Mouse (Mus musculus) gonadal fat pad, adult 2 months (tissue): ENCODE results near the gene Cttnbp2nl. TPM values are rescaled to one million over a fixed set of nuclear protein-coding genes. Genes with fewer than 3 reads are reported as not detected.

Experiments
- DNase-seq: peaks from one replicate; pipeline ENCODE4 v3.0.0-alpha.2; 2012; ENCODE audit warnings: low read depth
- polyA plus RNA-seq: library from polyadenylated mRNA; depleted of rRNA; stranded (reverse); fragments of >200 nt; gene quantifications from 2 replicates; pipeline ENCODE4 v1.2.3, GENCODE M21; 2012; rRNA removed

The Cttnbp2nl gene
- polyA plus RNA-seq, 1 experiment: 3.9 TPM

DNA sequence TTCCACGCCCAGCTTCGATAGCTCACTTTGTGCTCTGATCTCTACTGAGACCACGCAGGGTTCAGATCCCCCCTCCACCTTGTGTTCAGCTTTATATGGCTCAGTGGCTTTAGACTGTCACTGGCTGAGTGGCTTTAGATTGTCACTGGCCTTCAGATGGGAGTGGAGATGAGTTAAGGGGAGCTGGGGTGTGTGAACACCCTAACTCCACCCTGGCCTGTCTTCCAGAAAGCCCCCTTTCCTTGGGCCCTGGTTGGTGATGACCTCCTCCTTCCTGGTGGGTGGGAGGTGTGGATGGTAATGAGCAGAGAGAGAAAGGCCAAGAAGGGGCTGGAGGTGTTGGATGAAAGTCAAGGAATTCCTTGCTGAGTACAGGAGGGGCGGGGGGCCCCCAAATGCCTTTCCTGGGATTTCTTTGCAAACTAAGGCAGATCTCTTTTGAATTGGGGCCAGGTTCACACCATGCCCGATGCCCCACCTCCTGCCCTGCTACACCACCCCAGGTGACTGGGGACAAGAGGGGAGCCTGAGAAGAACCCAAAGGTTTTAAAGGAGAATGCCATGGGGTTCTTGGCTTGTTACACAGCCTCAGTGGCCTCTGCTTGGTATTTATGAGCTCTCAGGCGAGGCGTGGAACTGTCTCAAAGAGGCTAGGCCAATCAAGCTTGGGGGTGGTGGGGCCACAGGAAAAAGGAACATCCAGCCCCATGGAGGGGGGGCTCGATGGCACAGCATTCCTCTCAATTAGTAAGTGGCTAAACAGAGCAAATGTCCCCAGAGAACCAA is 87.7 kb downstream of the Cttnbp2nl start:
- DNase-seq: no peak

DNA sequence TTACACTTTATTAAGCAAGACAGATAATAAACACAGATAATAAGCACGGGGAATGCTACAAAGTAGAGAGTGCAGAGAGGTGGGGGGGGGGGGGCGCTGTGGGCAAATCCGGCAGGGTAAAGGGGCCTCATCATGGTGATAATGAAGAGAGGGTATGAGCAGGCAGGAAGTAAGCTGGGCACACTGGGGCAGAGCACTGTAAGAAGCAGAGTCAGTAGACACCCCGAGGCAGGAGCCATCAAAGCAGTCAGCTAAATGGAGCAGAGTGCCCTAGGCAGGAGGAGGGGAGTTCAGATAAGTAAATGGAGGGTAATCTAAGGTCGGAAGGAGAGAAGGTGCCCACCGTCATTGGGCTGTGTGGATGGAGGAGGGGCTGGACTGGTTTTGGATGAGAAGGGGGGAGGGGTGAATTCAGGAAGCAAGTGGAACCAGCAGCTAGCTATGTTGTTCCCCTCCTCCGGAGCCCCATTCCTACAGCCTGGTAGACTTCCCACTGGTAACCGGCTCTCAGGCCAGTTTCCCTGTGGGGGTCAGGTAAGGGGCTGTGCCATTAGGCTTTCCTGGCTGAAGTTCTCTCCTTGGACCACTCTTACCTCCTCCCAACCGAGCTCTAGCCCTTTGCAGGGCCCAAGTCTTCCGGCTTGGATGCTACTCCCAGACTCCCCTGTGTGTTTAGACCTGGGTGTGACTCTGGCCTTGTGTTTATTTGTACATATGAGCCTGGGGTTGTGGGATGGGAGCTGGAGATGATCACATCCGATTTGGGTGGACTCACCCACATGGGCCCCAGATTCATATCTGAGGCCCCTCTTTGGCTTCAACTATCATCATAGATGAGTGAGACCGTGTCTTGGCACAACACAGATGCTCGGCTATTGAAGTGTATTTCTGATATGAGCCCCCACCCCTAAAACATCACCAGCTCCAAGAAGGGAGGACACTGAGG is 89.3 kb downstream of the Cttnbp2nl start:
- DNase-seq: no peak

DNA sequence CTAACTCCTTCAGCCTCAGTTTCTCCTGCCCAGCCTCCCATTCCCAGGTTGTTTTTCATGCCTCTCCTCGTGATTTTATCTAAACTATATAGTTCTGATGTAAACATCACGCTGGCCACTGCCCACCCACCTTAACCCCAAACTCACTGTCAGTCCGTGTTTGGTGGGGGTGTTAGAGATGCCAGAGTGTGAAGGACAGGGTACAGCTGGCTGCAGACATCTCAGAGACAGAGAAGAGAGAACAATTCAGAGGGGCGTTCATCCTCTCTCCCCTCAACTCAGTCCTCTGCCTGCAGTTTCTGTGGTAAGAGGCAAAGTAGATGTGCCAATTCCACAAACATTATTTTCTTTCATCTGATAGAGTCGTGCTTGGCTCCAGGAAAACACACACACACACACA is 90.1 kb downstream of the Cttnbp2nl start:
- no peak for DNase-seq

DNA sequence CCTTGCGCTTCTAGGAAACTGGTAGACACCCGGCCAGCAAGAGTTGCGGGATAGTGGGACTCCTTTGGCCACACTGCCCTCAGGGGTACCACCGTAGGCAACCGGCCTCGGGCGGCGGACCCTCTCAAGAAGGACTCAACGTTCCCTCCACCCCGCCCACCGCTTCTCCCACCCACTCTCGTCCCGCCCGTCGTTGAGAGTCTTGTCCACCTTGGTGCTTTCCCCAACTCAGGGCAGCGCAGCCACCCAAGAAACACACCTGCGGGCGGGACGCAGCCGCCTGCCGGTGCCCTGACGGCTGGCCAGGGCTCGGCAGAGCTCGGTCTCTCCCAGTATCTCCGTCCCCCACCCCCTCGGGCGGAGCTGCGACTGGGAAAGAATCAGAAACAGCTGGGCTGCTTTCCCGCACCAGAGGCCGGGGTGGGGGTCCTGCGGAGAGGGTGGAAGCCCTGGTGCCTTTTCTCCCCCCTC is 90.8 kb downstream of the Cttnbp2nl start:
- no peak for DNase-seq

DNA sequence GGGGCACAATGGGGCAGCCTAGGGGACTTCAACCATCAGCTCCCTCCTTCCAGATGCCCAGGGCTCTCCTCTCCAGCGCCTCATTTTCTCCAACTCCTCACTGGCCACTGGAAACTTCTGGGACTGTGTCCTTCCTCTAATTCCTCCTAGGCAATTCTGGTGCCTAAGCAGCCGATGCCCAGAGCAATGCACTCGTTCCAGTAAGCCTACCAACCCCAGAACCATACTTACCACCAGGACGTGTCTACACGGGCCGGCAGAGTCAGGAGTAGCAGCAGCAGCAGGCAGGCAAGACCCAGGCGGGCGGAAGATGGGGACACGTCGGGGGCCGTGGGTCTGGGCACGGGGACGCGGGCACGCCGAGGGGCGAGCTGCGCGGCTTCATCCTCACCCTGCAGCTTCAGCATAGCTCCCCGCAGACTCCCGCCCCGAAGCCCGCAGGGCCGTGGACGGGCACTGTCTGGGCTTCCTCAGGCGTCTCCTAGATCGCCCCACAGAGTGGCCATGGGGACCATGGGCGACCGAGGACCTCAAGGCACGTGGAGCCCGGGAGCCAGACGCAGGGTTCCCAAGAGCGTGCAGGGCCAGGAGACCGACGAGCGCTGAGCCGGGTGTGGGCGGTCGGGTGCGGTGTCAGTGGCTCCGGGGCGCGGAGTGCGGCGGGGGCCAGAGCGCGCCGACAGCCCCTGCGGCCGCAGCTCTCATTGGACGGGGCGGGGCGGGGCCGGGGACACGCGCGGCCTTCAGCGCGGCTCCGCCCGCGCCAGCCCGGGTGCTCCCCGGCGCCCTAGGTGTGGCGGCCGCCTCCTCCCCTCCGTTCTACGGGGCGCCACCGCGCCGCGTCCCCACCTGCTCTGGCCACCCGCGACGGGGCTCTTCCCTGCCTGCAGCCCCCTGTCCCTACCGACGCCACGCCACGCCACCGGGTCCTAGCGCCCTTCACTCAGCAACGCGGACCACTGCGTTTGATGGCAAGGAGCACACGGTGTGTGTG is 91.6 kb downstream of the Cttnbp2nl start, which contains the start of gene Wnt2b:
Gene Wnt2b (minus strand): TSS at position 856 of the 994 bp plus-strand sequence.
- DNase-seq: no peak

DNA sequence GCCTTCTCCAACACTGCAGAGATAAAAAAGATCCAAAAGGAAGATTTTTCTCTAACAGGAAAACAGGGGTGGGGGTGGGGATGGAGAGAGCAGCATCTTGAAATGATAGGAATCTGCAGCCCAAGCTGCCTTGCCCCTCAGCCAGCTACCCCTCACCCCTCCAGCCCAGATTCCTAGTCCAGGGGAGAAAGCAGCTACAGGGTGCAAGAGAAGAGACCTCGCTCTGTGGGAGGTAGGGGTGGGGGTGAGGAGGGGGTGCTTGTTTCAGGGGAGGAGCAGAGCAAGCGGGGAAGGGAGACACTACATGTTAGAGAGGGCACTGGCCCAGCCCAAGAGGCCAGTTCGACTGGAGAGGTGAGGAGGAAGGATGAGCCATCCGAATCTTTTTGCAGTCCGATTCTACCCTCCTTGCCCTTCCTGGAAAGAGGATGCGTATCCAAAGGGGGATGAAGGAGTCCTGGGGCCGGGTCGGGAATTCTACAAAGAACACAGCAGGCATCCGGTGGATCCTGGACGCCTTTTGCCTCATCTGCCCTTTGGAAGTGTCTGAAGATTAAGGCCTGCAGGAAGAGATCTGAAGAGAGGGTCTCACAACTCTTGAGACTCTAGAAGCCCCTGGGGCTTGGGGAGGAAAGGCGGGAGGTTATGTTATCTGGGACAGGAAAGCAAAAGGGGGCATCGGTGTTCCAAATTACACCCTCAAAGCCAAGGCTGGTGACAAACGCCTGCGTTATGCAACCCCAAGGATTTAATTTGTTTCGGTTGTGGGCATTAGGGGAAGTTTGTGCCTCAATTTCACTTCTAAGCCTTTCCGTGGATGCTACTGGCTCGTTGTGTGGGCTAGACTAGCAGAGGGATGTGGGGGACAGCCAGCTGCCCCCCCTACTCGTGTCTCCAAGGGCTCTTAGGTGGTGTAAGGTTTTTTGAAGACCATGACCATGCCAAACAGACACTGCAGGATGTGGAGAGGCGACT is 92.6 kb downstream of the Cttnbp2nl start:
- DNase-seq: no peak

DNA sequence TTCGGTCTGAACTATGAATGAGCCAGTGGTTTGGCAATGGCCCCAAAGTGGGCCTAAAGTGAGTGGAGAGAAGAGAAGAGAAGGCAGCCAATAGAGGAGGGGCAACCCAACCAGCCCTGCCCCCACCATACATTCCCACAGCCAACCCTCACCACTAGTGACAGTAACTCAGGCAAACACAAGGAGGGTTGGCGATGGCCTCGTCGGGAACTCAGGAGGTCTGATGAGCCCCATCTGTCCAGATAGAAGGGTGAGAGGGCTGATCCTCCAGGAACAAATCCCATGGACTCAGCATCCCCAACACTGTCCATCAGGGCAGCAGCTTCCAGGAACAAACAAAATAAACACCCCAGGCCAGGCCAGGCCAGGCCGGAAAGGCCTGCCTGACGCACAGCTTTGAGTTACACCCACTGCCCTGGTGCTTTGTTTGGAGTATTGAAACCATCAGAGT is 96.8 kb downstream of the Cttnbp2nl start:
- DNase-seq: no peak

DNA sequence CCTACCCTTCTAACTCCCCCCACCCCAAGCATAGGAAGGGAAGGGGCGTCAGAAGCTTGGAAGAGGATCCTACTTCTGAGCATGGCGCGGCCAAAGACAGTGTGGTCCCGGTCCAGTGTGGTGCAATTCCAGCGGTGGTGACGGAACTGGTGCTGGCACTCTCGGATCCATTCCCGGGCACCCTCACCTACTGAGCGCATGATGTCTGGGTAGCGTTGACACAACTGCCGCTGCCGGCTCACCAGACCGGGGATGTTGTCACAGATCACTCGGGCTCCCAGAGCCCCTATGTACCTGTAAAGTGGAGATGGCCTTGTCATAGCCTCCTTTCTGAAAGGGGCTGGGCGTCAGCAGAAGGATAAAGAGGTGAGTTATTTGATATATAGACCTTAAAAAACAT is 98.4 kb downstream of the Cttnbp2nl start:
- DNase-seq: no peak

DNA sequence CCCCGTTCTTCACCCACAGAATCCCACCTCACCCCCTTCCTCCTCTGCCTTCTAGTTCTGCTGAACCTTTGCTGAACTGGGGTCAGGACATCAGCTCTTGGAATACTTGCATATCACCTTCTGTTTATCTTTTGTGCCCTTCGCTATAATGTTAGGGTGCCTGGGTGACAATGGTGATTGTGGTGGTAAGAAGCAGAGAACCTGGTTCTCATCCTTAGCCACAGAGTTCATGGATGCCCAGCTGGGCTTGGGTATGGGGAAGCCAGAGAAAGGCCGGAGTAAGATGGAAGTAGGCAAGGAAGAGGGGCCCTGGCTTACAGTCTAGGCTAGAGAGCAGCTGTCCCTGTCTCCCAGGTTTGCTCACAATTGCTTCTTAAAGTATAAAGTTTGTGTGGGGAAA is 98.8 kb downstream of the Cttnbp2nl start:
- no peak for DNase-seq

DNA sequence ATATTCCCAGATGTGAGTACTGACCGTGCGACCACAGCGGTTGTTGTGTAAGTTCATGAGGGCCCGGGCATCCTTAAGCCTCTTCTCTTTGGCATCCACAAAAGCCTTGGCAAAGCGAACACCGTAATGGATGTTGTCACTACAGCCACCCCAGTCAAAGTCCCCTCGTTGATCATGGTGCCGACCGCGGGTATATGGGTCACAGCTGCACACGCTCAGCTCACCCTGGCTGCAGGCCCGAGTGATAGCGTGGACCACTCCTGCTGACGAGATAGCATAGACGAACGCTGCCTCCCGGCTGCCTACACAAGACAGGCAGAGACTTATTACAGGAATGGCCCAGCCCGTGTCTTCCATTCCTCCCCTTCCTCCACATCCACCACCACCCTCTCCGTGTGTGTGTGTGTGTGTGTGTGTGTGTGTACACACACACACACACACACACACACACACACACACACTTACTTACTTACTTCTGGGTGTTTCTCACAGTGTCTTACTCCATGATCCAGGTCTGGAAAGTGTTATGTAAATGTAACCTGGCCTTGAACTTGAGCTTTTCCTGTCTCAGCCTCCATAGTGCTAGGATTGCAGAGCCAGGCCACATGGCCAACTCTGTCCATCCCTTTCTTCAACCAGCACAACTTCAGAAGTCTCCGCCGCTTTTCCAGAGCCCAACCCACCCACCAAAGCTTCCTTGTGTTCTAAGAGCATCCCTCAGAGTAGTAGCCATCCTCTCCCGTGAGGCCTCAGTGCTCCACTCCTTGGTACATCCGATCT is 99.9 kb downstream of the Cttnbp2nl start:
- no peak for DNase-seq

Other genes starting within 250 kb of the Cttnbp2nl start
- gene Mov10, start 234.6 kb downstream of the Cttnbp2nl start, polyA plus RNA-seq: 8.1 and 12.3 TPM in 2 replicates
- gene St7l, start 189.1 kb downstream of the Cttnbp2nl start, polyA plus RNA-seq: 5.8 and 7.8 TPM in 2 replicates
- 26.2 and 29.0 TPM in 2 replicates for gene Capza1, start 188.6 kb downstream of the Cttnbp2nl start, polyA plus RNA-seq
- 4.4 and 5.6 TPM in 2 replicates for gene Wnt2b, start 91.2 kb downstream of the Cttnbp2nl start, polyA plus RNA-seq
- not detected in 2 replicates for gene 4930564D02Rik, start 13.7 kb upstream of the Cttnbp2nl start, polyA plus RNA-seq